Mouse (Mus musculus) cerebellum, adult 2 months (tissue): ENCODE measurements around the gene Zmym1.

Source experiments
- CTCF ChIP-seq: fragments of 200-500 bp; IDR thresholded peaks from 2 replicates; pipeline ENCODE4 v1.5.1; 2011; ENCODE audit warnings: low read depth, mild to moderate bottlenecking, control low read depth, low read length, moderate library complexity, borderline replicate concordance; ENCODE audit not compliant: insufficient read depth
- POLR2A ChIP-seq: fragments of 200-500 bp; IDR thresholded peaks from 2 replicates; pipeline ENCODE4 v1.6.1; 2011; ENCODE audit warnings: low read length, control low read depth, borderline replicate concordance; ENCODE audit not compliant: insufficient read depth

GRCm38 (mm10) chr4:127026826-127027225, 34.1 kb downstream of the Zmym1 start:
- TF ChIP-seq POLR2A (no peak), CTCF (no peak)
